Mouse (Mus musculus): ENCODE results near the gene Tnmd. TPM values are rescaled to one million over a fixed set of nuclear protein-coding genes. Genes with fewer than 3 reads are reported as not detected.

Gene Tnmd
- polyA plus RNA-seq (2015; fragmentation: Nextera tagmentation; extraction: Ambion mirVana) = 43.4 and 134 TPM in 2 replicates

GRCm38 (mm10) chrX:133850680-133851079 lies at the start of gene Tnmd:
Gene Tnmd, plus strand, starts transcription at chrX:133850980.

GRCm38 (mm10) chrX:133898014-133898542 lies 47.3 kb downstream of the Tnmd start, which contains the start of gene Tspan6:
Gene Tspan6, minus strand, starts transcription at chrX:133898429.

GRCm38 (mm10) chrX:133908261-133908660 lies 57.5 kb downstream of the Tnmd start, which contains the start of gene Srpx2:
Gene Srpx2, plus strand, starts transcription at chrX:133908426.

Other genes with a start within 250 kb of the Tnmd start
- 2.3 and 3.2 TPM in 2 replicates for gene Pcdh19, start 162.0 kb upstream of the Tnmd start, polyA plus RNA-seq (2015; fragmentation: Nextera tagmentation; extraction: Ambion mirVana)
- gene Tspan6, start 47.4 kb downstream of the Tnmd start, polyA plus RNA-seq (2015; fragmentation: Nextera tagmentation; extraction: Ambion mirVana) = 49.2 and 56.8 TPM in 2 replicates
- 20.6 and 22.0 TPM in 2 replicates for gene Srpx2, start 57.4 kb downstream of the Tnmd start, polyA plus RNA-seq (2015; fragmentation: Nextera tagmentation; extraction: Ambion mirVana)
- 0.66 and 0.73 TPM in 2 replicates for gene Sytl4, start 130.8 kb downstream of the Tnmd start, polyA plus RNA-seq (2015; fragmentation: Nextera tagmentation; extraction: Ambion mirVana)
- 12.5 and 12.6 TPM in 2 replicates for gene Cstf2, start 208.2 kb downstream of the Tnmd start, polyA plus RNA-seq (2015; fragmentation: Nextera tagmentation; extraction: Ambion mirVana)